Mouse (Mus musculus) cerebellum, postnatal 14 days (tissue): ENCODE results near the gene Cav1.

Experiments used
- DNase-seq, 2 experiments: peaks; one replicate each; pipeline ENCODE4 v3.0.0; 2021; ENCODE audit warnings: mixed read lengths in 2 of 2

Gene Cav1

DNA sequence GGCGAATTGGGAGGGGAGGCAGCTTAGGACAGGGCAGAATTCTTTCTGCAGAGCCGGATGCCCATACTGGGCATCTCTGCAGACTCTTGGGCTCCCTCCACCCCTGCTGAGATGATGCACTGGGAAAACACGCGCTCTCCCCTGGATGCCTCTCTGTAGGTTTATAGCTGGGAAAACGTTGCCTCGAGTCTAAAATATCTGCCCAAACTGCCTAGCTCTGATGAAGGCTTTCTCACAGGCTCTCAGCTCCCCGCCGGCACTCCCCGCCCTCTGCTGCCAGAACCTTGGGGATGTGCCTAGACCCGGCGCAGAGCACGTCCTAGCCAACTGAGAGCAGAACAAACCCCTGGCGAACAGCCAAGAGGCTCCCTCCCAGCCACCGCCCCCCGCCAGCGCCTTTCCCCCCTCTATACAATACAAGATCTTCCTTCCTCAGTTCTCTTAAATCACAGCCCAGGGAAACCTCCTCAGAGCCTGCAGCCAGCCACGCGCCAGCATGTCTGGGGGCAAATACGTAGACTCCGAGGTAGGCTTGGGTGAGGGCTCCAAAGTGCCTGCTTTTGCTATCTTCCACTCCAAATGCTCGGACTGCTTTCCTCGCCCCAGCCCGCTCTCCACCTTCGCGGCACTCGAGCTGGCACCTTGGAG is at the start of gene Cav1:
Gene Cav1, plus strand, starts transcription at position 382 of the 648 bp plus-strand sequence.
- peak; percentile 67 to 72 for DNase-seq

- DNase-seq = no peak
Observed at GRCm38 (mm10) chr6:17258142-17258541, 48.0 kb upstream of the Cav1 start.

DNA sequence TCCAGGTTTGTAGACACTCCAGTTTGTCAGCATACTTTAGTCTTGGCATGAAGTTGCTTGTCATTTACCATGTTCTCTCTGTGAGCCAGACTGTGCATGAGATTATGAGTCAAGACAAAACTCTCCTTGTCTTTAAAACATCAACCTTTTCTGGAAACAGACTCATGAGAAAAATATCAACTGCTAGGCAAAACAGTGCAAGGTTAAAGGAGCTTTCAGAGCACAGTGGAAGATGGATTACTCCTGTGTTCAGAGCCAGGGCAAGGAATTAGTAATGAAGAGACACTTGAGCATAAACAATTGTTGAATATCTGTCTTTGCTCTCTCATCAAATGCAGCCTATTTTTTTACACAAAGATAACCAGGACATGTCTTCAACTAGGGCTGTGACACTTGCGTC is 47.2 kb upstream of the Cav1 start:
- DNase-seq = no peak

DNA sequence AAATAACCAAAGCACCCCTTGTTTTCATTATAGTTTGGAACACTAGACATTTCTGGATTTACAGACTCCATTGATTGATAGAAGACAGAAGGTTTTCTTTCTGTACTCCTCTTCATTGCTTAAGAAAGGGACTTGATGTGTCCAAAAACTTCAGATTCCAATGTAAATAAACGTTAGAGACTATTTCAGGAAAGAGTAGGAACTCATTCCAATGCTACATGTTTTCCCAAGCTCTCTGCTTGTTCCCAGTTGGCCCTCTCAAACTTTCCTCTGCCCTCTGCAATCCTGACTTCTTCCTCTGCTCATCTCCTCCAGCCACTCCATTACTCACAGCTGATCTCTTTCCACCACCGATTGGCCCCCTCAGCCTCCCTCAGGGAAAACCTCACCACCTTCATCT is 43.3 kb upstream of the Cav1 start:
- DNase-seq = no peak

DNA sequence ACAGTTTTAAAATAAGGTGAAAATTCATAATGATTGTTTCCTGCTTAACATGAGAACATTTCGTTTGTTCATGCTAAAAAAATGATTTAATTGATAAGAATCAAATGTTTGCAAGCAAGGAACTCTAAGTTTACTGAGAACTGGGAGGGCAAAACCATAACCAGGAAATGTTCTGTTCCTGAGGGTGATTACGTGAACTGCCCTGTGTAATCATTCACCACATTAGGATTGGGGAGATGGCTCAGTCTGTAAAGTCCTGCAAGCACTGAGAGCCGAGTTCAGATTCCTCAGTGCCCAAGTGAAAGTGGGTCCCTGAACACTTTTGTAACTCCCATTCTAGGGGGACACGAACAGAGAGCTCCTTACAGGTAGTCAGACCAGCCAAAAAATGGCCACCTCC is 41.1 kb upstream of the Cav1 start:
- no peak for DNase-seq

DNA sequence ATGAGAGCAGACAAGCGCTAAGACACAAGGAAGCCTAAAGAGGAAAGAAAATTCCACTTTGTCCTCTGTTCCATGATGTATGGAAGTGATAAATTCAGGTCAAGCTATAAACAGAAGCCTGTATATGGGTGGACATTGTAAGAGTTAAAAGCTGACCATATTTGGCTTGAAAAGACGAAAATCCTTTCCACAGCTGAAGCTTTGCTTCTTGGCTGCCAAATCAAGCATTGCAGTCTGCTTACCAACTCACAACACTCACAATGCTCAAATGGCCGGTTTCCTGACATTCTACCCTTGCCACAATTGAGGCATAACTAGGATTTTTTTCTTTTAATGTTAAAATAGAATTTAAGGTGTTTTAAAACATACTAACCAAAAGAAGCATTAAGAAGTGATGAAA is 39.7 kb upstream of the Cav1 start:
- no peak for DNase-seq

DNA sequence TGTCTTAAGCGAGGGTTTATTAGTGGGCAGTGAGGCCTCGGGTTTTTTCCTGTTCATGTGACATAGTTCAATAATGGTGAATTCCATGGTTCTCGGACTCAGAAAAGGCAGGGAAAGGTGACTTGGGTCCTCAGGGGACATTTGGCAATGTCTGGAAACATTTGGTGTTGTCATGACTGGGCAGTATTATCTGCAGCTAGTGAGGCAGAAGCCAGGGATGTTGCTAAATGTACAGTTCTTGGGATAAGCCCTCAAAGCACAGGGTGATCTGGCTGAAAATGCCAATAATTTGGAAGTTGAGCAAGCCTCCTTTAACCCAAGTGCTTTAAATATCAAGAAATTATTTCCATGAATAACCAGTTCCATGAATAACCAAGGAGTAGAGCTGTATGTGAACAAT is 27.8 kb upstream of the Cav1 start:
- no peak for DNase-seq

- DNase-seq = peak; percentile 34 to 63
Observed at GRCm38 (mm10) chr6:17280939-17281756, 25.0 kb upstream of the Cav1 start, which contains the start of gene Cav2. Gene Cav2 (plus strand): TSS chr6:17281185.

DNA sequence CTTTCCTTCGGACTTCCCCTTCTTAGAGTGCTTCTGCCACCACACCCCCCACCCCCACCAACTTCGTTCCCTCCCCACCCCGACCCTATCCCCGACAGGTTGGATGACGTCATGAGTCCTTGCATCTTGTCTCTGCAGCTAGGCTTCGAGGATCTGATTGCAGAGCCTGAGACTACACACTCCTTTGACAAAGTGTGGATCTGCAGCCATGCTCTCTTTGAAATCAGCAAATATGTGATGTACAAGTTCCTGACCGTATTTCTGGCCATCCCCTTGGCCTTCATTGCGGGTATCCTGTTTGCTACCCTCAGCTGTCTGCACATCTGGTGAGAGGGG is 24.4 kb upstream of the Cav1 start:
- no peak for DNase-seq

DNA sequence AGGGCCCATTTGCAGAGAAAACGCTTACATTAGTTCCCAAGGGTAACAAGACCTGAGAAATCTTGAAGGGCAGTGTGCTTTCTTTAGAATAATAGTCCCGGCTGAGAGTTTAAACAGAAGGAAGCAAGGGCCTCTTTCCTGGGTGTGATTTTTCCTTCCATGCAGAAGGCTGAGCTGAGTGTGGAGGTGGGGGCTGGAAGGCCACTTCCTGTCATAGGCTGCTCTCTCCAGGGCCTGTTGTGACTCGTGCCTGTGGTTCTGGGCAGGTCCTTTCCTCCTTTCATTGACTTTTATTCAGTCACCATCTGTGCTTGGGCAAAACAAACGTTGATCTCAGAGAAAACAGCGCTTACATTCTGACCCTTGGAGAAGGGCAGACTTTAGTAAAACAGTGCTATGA is 24.0 kb upstream of the Cav1 start:
- DNase-seq = no peak

- DNase-seq = no peak
Observed at GRCm38 (mm10) chr6:17283834-17284233, 22.3 kb upstream of the Cav1 start.

GRCm38 (mm10) chr6:17286381-17286780 is 19.8 kb upstream of the Cav1 start:
- DNase-seq = no peak

- no peak for DNase-seq
Observed at GRCm38 (mm10) chr6:17295116-17295515, 11.0 kb upstream of the Cav1 start.

DNA sequence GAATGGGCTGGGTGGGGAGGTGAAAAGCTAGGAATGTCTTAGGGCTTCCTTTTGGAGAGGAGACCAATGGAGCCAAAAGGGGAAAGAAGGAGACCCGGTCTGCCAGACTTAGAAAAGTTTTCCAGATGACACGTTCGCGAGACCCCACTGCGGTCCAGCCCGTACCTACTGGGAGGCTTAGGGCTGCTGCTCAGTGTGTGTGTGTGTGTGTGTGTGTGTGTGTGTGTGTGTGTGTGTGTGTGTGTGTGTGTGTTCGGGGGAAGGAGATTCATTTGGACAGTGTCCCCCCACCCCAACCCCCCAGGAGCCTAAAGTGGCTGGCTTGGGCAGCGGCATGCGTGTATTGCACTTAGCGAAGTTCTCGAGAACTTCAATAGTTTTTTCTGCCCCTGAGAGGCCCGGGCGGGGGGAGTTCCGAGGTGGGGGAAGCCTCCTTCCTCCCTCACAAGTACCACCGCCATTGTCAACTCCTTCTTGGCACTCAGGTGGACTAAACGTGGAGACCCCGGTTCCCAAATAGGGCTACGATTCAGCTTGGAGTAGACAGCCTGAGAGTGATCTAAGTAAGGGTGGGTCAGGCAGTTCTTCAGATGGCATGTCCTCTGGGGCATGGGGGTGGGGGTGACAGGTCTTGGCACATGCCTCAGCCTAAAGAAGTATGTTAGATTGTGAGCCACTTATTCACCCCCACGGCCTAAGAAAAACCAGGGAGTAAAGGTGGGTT is 629 bp downstream of the Cav1 start:
- peak; percentile 4 to 8 for DNase-seq

- peak; percentile 42 to 58 for DNase-seq
Observed at GRCm38 (mm10) chr6:17307461-17308115, 1.5 kb downstream of the Cav1 start.

- no peak for DNase-seq
Observed at GRCm38 (mm10) chr6:17308661-17309060, 2.5 kb downstream of the Cav1 start.

DNA sequence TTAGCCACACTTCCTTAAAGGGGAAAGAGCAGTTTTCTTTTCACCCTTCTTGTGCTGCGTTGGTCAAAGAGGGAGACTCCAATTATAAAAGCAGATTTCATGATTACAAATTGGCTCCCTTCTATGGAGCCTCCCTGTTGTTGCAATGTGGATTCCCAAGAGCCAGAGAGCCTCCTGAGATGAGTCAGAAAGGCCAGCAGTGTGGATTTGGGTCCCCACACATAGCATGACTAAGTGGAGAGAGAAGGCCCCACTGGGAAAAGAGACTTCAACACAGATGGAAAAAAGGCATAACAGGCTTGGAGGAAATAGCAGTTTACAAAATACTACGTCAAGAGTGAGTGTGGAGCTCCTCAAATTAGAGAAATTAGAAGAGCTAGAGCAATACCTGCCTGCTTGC is 3.1 kb downstream of the Cav1 start:
- no peak for DNase-seq

GRCm38 (mm10) chr6:17314241-17314640 is 8.1 kb downstream of the Cav1 start:
- DNase-seq = no peak

GRCm38 (mm10) chr6:17314659-17315616 is 8.8 kb downstream of the Cav1 start:
- no peak for DNase-seq

GRCm38 (mm10) chr6:17316294-17317166 is 10.4 kb downstream of the Cav1 start:
- DNase-seq = no peak

GRCm38 (mm10) chr6:17317167-17317524 is 11.0 kb downstream of the Cav1 start:
- no peak for DNase-seq
